Mouse (Mus musculus) small intestine, adult 2 months (tissue): ENCODE data around the gene Gm43064.
"Not testable (repeated sequence)": the region's sequence is repeated elsewhere in the genome, so short reads cannot be mapped to it uniquely, and the experiment has no call there.

Experiments
- CTCF ChIP-seq: fragments of 200-500 bp; IDR thresholded peaks from 2 replicates; pipeline ENCODE4 v1.5.1; 2012; ENCODE audit warnings: low read depth, mild to moderate bottlenecking, control low read depth, inconsistent platforms, low read length, moderate library complexity, mixed read lengths; ENCODE audit not compliant: insufficient replicate concordance, insufficient read length; ENCODE audit errors: extremely low read depth
- POLR2A ChIP-seq: fragments of 200-500 bp; IDR thresholded peaks from 2 replicates; pipeline ENCODE4 v1.6.1; 2012; ENCODE audit warnings: low read depth, mild to moderate bottlenecking, control low read depth, inconsistent platforms, low read length, moderate library complexity

GRCm38 (mm10) chr3:103792111-103792406 is 17.3 kb upstream of the Gm43064 start:
- not testable (repeated sequence) for TF ChIP-seq CTCF, POLR2A
